Mouse (Mus musculus): ENCODE measurements around the gene Fam111a.

The Fam111a gene

DNA sequence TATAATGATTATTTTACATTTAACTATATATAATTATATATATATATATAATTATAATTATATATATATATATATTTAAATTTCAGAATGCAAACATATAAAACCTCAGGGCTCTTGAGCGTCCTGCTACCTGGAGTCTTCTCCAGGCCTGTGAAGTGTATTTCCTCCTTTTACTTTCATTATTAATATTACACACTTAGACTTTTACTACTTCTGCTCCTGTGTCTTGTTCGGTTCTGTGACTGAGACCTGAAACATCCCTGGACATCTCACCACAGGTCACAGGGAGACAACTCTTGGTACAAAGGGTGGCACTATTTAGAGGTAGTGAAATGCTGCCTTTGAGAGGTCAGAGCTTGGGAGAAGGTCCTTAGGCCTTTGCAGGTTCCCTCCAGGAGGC is 10.8 kb downstream of the Fam111a start:
- in situ Hi-C loops (cut with MseI, MboI) = no loop called here

DNA sequence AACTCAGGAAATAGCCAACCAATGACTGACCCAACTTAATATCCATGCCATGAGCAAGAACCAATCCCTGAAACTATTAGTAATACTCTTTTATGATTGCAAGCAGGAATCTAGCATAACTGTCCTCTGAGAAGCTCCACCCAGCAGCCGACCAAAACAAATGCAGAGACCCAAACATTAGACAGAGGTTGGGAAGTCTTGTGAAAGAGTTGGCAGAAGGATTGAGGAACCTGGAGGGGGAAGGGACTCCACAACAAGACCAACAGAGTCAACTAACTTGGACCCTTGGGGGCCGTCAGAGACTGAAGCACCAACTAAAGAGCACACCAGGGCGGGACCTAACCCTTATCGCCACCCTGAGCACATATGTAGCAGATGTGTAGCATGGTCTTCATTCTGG is 12.7 kb downstream of the Fam111a start:
- in situ Hi-C loops (cut with MseI, MboI) = no loop called here

DNA sequence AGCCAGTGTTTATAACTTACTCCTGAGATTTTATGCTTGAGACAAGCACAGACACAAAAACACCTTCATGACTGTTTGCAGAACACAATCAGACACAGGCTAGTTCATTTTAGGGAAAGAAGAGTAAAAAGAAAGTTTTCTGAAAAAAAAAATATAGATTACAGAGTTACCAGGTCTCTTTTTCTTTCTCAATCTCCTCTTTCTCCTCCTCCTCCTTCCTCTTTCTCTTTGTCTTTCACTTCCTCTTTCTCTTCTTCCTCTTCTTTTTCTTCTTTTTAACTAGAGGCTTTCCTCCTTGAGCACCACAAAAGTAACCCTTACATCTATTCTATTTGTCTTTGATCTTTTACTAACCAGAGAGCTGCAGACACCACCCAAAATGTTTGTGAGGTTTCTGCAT is 18.7 kb downstream of the Fam111a start:
- in situ Hi-C loops (cut with MseI, MboI) = no loop called here

DNA sequence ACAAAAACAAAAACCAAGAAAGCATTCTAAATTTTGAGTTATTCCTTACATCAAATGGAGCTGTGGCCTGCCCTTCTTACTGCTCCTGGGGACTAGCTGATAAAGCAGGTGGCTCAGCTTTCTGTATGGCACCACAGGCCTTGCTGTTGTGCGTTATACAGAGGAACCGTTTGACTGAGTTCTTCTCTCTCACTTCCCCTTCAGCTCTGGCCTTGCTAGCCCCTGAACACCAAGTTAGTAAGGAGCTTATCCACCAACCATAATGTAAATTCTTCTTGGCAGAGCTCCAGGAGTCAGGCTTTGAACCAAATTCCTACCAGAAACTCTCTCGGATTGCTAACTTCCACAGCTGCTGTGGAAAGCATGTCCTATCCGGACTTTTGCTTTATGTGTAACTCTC is 21.5 kb downstream of the Fam111a start:
- in situ Hi-C loops (cut with MseI, MboI) = no loop called here

DNA sequence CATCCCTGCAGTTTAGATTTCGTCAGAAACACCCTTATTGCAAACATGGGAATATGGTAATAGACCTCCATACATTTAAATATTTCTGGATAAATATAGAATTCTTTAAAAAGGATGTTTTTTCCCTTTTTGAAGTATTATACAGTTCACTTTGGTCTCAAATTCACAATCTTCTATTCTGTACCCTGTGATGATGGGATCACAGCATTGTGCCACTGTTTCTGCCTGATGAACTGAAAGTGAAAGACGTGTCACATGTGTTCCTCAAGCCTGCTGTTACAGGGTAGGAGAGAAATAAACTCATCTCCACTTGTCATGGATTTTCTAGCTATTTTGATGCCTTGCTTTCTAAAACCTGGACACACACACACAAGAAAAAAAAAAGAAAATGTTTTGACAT is 25.3 kb downstream of the Fam111a start:
- in situ Hi-C loops (cut with MseI, MboI) = no loop called here

DNA sequence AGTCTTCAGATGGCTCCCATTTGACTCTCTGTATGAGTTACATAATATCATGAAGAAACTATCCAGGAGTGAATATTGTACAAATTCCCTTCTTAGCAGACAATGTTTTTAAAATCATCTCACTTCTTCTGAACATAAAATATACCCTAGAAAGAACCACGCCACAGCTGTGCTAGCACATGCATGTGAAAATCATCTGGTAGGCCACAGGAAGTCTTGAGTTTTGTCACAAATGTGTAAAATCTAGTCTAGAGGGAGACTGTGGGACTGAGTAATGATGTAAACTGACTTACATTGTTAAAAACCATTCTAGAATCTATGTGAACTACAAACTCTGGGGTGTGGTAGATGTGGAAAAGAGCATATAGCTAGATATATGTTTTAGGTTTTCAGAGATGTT is 26.1 kb downstream of the Fam111a start:
- in situ Hi-C loops (cut with MseI, MboI) = no loop called here

DNA sequence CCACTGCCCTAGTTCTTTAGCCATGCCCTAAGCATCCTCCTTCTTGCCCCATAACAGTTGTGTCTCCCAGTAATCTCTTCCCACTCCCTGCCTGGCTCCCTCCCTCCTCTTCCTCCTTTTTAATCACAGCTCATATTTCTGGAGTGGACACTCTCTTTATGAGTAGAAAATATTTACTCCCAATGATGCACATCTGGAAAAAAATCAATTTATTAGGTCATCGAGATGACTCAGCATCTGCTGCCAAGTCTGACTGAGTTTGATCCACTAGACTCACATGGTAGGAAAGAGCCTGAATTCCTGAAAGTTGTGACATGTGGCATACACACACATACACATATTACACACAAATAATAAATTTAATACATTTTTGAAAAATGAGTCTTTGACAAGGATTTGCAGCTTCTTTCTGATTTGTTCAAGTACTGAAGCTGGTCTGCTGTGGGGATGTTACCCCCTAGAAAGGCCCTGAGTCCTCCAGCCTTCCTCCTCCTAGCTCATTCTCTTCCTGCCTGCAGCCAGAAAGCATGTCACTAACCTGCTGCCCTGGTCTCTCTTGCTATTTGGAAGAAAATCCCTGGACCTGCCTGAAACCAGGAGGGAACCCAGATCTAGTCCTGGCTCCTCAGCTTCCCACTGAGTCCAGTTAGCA is 27.2 kb downstream of the Fam111a start:
- in situ Hi-C loops (cut with MseI, MboI) = no loop called here

DNA sequence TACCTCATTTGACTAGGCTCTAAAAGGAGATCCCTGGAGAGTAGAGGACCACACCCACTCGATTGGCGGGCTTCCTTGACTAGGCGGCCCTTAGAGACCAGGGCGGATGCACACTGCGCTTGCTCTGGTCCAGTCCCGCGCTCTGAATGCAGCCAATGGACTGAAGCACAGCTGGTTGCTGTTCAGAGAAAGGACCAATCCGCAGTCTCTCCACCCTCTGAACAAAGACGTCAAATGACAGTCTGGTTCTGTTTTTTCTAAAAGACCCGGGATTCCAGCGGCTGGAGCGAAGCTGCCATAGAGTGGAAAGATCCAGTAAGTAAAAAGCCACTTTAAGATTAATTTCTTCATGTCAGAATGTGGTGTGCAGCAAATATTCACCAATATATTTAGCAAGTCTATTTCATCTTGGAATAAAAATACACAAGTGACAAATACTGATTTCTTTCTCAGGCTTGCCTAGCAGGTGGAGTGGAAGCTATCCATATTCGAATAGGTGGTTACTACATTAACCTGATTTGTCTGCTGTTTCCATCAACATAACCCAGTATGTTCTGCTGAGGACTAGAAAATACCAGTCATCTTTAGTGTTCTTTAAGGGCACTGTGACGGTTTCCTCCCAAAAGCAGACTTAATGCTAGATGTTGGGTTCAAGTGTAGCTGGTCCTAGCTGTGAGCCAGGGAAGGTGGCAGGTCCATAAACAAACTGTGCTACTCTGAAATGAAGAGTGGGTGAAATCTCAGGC is 27.9 kb downstream of the Fam111a start:
- in situ Hi-C loops (cut with MseI, MboI) = no loop called here

DNA sequence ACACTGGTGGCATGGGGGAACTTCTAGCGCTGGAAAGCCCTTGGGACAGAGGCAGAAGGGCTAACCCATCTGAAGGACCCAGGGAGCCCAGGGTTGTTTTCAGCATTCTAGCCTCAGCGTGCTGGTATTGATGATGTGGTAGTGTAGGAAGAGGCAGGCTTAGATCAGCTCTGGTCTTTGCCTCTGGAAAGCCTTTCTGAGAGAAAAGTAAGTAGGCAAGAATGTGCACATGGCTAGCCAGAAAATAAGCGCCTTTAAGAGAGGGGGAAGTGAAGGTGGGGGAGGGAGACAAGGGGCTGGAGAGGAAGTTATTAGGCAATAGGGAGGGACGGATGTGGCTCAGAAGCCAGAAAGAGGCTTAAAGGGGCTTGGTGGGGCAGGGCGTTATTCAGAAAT is 28.5 kb downstream of the Fam111a start:
- in situ Hi-C loops (cut with MseI, MboI) = no loop called here

DNA sequence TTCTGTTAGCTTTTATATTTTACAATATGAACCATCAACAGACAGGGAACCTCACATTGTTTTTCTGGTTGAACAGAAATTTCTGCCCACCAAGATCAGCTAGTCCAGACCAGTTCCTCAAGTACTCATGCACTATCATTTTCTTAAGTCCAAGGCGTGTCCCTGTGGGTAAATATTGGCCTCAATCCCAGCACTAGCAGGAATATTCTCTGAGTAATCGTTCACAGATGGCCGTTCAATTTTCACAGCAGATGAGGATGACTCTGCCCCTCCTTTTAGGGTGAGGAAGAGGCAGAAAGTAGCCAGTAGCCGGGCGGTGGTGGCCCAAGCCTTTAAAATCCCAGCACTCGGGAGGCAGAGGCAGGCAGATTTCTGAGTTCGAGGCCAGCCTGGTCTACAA is 29.6 kb downstream of the Fam111a start:
- in situ Hi-C loops (cut with MseI, MboI) = no loop called here

DNA sequence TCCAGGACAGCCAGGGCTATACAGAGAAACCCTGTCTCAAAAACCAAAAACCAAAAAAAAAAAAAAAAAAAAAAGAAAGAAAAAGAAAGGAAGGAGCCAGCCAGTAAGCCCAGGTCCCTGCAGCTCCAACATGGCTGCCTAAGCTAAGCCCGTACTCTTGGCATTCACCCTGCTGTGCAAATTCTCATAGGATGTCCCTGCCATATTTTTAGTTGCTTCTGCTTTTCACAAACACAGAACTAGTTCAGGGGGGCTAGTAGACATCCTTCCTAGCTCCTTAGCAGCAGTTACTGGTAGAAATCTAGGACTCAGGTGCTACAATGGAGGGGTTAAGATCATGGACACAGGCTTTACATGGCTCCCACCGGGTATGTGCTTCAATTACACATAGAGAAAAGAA is 30.0 kb downstream of the Fam111a start:
- in situ Hi-C loops (cut with MseI, MboI) = no loop called here

DNA sequence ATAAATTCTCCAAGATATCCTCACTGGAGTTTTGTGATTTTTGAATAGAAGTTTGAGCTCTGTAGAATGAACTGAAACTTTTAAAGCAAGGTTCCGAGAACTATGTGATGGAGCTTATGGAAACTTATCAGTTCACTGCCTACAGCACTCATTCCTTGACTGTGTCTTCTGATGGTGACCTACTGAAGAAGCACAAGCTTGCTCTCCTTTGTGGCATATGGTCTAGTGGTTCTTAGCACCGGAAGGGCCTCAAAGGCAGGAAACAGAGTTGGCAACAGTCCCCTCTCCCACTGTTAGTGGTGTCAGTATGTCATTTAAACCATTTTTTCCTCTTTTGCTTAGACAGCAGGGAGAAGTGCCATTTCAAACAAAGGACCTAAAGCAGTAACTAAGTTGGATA is 31.1 kb downstream of the Fam111a start:
- in situ Hi-C loops (cut with MseI, MboI) = no loop called here

DNA sequence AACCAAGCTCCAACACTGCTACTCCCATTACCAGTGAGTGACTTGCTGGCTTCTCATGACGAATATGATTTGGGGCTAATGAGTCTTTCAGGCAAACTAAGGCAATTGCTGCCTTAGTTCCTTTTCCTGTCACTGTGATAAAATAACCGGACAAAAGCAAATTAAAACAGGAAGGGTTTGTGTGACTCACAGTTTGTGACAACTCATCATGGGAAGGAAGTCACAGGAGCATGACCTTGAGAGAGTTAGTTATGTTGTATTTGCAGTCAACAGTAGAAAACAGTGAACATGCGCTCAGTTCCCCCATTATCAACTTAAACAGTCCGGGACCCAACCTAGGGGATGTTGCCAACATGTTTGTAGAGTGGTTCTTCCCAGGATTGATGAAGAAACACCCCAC is 39.8 kb downstream of the Fam111a start:
- in situ Hi-C loops (cut with MseI, MboI) = loop anchor here in 1 of 2 experiments (5.0 kb wide), 1 partner anchor 63 kb away; no protein-coding TSS in a partner anchor

DNA sequence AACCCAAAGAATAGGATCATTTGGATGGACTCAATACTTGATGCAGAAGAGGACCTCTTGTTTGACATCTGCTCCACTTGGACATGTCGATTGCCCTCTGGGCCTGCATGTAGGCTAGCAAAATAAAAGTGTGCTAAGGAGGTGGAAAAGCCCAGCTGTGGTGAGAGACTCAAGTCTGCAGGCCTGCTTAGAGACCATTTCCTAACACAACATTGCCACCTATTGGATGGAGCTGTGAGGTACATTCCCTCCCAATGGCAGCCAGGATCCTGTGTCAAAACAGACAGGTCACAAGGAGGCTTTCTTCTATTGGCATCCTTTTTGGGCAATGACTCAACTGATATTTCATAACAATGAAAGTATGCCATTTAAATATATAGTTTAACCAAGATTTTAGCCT is 46.4 kb downstream of the Fam111a start:
- in situ Hi-C loops (cut with MseI, MboI) = loop anchor here in 1 of 2 experiments (5.0 to 10.0 kb wide), 2 partner anchors 75 to 213 kb away; no protein-coding TSS in a partner anchor

DNA sequence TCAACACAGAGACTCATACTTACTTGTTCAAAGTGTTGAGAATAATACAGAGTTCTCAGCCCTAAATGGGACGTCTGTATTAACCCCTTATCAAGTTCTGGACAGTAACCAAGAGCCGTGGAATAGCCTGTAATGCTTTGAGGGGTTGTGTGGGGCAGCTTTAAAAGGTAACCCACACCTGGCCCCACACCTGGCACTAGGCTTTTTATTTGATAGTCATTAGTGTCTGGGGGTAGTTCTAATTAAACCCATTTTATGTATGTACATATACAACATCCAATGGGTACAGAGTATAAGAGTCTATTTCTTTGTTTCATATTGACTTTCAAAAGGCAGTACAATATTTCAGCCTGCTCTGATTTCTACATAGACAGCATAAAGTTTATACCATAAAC is 49.6 kb downstream of the Fam111a start:
- in situ Hi-C loops (cut with MseI, MboI) = loop anchor here in 1 of 2 experiments (10.0 kb wide), 1 partner anchor 210 kb away; no protein-coding TSS in a partner anchor

DNA sequence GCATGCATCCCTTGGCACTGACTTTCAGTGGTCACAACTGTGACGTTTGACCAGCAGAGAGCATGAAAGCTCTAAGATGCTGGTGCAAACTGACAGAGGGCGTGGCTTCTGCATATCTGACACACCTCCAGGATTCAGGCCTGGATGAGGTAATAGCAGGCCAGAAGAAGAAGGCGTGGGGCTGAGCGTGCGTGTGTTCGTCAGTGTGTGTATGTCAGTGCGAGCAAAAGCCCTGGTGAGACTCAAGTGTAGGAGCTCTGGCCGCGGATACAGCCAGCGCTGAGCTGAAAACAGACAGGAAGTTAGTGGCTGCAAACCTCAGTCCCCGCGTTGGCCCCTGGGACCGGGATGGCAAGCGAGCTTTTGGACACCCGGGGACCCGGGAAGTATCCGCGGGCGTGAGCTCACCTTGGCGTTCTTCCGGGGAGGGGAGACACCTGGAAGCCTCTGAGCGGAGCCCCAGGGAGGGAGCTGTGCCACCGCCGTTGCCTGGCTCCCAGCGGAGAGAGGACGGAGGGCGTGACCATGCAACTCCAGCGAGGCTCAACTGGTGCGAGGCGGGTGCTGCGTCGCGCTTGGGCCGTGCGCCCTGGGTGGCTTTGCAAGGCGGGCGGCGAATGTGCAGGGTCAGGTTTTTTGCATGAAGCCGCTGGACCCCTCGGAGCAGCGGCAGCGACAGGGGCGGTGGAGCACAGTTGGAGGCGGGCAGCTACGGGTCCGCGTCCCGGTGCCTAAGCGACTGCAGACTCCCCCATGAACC is 50.2 kb downstream of the Fam111a start:
- in situ Hi-C loops (cut with MseI, MboI) = loop anchor here in 1 of 2 experiments (10.0 kb wide), 1 partner anchor 209 kb away; no protein-coding TSS in a partner anchor

DNA sequence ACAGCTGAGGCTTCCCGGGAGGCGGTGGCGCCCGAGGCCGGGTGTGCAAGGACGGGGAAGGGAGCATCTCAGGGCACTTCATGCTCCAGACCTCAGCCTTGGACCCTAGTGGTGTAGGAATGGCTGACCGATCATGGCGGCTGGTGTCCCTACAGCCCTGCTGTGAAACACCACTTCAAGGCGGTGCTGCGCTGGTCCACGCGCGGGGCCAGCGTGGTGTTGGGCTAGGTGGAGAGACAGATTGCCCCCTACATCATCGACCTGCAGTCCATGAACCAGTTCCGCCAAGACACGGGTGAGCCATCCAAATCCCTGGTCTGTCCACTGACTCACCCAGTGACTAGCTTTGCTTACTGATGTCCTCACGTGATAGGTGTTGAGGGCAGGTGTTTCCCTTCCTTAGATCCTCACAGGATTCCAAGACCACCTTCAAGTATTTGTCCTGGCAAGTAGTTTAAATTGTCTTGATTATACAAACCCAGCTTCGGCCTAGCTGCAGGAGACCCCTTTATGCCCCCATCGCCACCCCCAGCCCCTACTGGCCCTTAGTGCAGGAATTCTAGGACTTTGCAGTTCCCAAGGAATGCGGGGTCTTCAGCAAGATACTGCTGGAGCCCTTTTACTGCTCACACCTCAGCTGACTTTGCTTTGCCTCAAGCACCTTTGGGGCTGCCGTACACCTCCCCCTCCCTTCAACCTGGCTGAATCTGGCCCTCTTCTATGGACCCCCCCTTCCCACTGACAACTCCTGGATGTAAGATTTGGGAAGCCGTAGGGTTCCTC is 50.9 kb downstream of the Fam111a start:
- in situ Hi-C loops (cut with MseI, MboI) = loop anchor here in 1 of 2 experiments (10.0 kb wide), 1 partner anchor 208 kb away; no protein-coding TSS in a partner anchor

DNA sequence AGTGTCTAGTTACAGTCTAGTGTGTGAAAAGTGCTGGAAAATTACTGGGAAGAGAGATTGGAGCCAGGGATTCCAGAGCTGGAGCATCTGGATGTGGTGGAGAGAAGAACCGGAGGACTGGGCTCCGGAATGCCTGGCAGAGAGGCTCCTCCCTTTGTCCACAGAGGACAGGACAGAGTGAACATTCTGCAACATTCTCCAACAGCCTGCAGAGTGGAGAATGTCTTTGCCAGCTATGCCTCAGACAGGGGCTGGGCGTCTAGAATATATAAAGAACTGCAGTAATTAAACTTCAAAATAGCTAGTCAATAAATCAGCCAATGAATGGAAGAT is 51.5 kb downstream of the Fam111a start:
- in situ Hi-C loops (cut with MseI, MboI) = loop anchor here in 1 of 2 experiments (10.0 kb wide), 1 partner anchor 208 kb away; no protein-coding TSS in a partner anchor

DNA sequence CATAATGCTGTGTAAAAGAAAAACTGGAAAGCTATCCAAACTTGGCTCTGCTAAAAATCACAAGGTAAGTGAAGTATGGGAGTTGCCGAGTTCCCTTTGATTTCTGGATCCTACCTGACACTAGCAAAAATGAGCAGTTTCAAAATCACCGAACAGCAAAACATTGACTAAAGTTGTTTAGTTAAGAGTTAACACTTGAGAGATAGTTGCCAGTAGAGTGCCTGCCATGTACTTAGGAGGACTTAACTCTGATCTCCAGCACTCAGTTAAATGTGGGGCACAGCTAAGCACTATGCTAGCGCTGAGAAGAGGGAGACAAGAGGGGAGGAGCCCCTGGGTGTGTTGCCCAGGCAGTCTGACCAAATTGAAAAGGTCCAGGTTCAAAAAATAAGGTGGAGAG is 53.1 kb downstream of the Fam111a start:
- in situ Hi-C loops (cut with MseI, MboI) = loop anchor here in 1 of 2 experiments (10.0 kb wide), 1 partner anchor 206 kb away; no protein-coding TSS in a partner anchor

DNA sequence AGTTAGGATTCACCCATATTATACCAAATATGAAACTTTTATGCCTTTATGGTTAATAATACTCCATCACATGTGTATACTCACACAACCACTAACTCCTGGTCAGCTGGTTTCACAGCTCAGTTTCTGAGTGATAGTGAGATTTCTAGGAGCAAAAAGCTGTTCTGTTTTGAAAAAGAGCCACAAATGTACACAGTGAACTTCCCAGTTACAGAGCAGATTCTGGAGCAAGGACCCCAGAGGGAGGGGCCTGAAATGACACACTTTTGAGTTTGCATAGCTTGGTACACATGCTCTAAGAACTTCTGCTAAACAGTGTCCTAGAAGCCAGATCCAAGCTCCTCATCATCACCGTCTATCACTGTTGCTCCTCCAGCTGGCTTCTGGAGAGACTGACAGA is 54.1 kb downstream of the Fam111a start, which contains the start of gene Gm4952:
Gene Gm4952 (plus strand): TSS at position 301 of the 400 bp plus-strand sequence.
- in situ Hi-C loops (cut with MseI, MboI) = loop anchor here in 1 of 2 experiments (10.0 kb wide), 1 partner anchor 205 kb away; no protein-coding TSS in a partner anchor

All from mouse trophoblast stem cell (cell line).